ENCODE assay signal across 8 mouse cellular contexts in genomic region chr1:35388181-35388580, GRCm38 (mm10).
A peak's percentile ranks its signal among the peaks of the same experiment; 100 is the strongest.
DNase-seq lines count a peak whose midpoint lies in the region; ATAC-seq and TF ChIP-seq lines count a peak whose summit lies in the region.

No protein-coding gene starts in this region.

- H3K9me3 ChIP-seq in kidney, embryonic 15.5 days (replicated peaks): no peaks in the 10 kb centered on the region
- no peaks in the 10 kb centered on the region for H3K9me3 ChIP-seq in liver, embryonic 14.5 days (ENCODE audit: control insufficient read depth, low read length)

- peak; percentile 70; the same call in 1 of the 2 replicates for TF ChIP-seq CTCF in testis, adult 2 months (IDR thresholded peaks at IDR 0.05; ENCODE audit: control insufficient read depth, insufficient read depth, insufficient replicate concordance, low read depth, low read length)
- peak; percentile 60 for TF ChIP-seq CTCF in liver, embryonic 14.5 days (IDR thresholded peaks at IDR 0.05; ENCODE audit: low read depth)

- H3K4me1 ChIP-seq in testis, adult 2 months (ENCODE audit: control insufficient read depth, insufficient read depth, low read length): peaks cover 4% of the 10 kb centered on the region
- 0 out of 2 replicates have a peak, but pooled peaks cover 2% of the 10 kb centered on the region for H3K4me1 ChIP-seq in kidney, embryonic 15.5 days
- H3K4me1 ChIP-seq in liver, embryonic 14.5 days (replicated peaks; ENCODE audit: control insufficient read depth in 2 of 2, insufficient read depth in 2 of 2, low read length in 1 of 2): no peaks in the 10 kb centered on the region

- H3K27me3 ChIP-seq in testis, adult 2 months (ENCODE audit: control insufficient read depth, insufficient read depth, low read length): no peaks in the 10 kb centered on the region
- H3K27me3 ChIP-seq in kidney, embryonic 15.5 days: no peaks in the 10 kb centered on the region
- H3K27me3 ChIP-seq in liver, embryonic 14.5 days (ENCODE audit: control insufficient read depth, insufficient read depth, low read length): no peaks in the 10 kb centered on the region

- H3K27ac ChIP-seq in testis, adult 2 months (ENCODE audit: control insufficient read depth, insufficient read depth, low read depth, low read length): no peak overlapping the region
- no peak overlapping the region for H3K27ac ChIP-seq in kidney, embryonic 15.5 days
- no peak overlapping the region for H3K27ac ChIP-seq in liver, embryonic 14.5 days

- no peak overlapping the region for H3K4me2 ChIP-seq in kidney, embryonic 15.5 days
- H3K4me2 ChIP-seq in liver, embryonic 14.5 days (ENCODE audit: low read depth): no peak overlapping the region

- no peaks in the 10 kb centered on the region for H3K36me3 ChIP-seq in testis, adult 2 months (ENCODE audit: control insufficient read depth, insufficient read depth, low read length)
- H3K36me3 ChIP-seq in kidney, embryonic 15.5 days: no peaks in the 10 kb centered on the region
- H3K36me3 ChIP-seq in liver, embryonic 14.5 days (replicated peaks; ENCODE audit: control insufficient read depth, insufficient read depth, low read depth): no peaks in the 10 kb centered on the region

- ATAC-seq in kidney, embryonic 15.5 days (replicated peaks; ENCODE audit: low FRiP score): 0 out of 2 replicates have a peak, but pooled peaks have one; percentile 4
- no peak for ATAC-seq in liver, embryonic 14.5 days (ENCODE audit: insufficient read depth)

- DNase-seq in adrenal gland, adult (ENCODE audit: inconsistent age in 2 of 2, low spot score in 1 of 2): peak; percentile 25 to 65
- no peak for DNase-seq in adrenal gland, postnatal 4 days (ENCODE audit: low spot score in 2 of 2)
- DNase-seq in testis, postnatal 14 days (ENCODE audit: low spot score): no peak
- peak; percentile 67 for DNase-seq in embryo, embryonic 11 days
- DNase-seq in liver, embryonic 14.5 days (ENCODE audit: low read depth in 3 of 3, low spot score in 3 of 3): no peak
- peak; percentile 71 for DNase-seq in testis, postnatal 10 days (ENCODE audit: low spot score)

- TF ChIP-seq POLR2A in testis, adult 2 months (IDR thresholded peaks at IDR 0.05; ENCODE audit: control insufficient read depth, low read depth, low read length): no peak

- H3K4me3 ChIP-seq in testis, adult 2 months (ENCODE audit: control insufficient read depth, low read depth, low read length): no peak overlapping the region
- H3K4me3 ChIP-seq in kidney, embryonic 15.5 days (replicated peaks): no peak overlapping the region
- H3K4me3 ChIP-seq in liver, embryonic 14.5 days (ENCODE audit: insufficient read depth in 1 of 2, low read depth in 2 of 2, low read length in 2 of 2): no peak overlapping the region

- WGBS in kidney, embryonic 15.5 days: 33% methylated on average over 6 of the region's 6 CpGs
- 22% methylated on average over 6 of the region's 6 CpGs for WGBS in liver, embryonic 14.5 days (ENCODE audit: insufficient replicate concordance)

- H3K9ac ChIP-seq in kidney, embryonic 15.5 days: no peak overlapping the region
- no peak overlapping the region for H3K9ac ChIP-seq in liver, embryonic 14.5 days (replicated peaks)

- no peak for TF ChIP-seq EP300 in liver, embryonic 14.5 days (IDR thresholded peaks at IDR 0.05; ENCODE audit: low read depth)

Comparison
In these comparisons a context has a peak if more than half of its experiments do, and no peak if none do; other contexts are left out.
1. DNase-seq: peak in adrenal gland, adult (2 of 2), embryo, embryonic 11 days (single experiment) and testis, postnatal 10 days (single experiment); none in adrenal gland, postnatal 4 days (0 of 2), testis, postnatal 14 days (single experiment) and liver, embryonic 14.5 days (0 of 3).